Mouse (Mus musculus): ENCODE results near the gene Axin1.
A peak's percentile ranks its signal among the peaks of the same experiment; 100 is the strongest.

Axin1 gene

DNA sequence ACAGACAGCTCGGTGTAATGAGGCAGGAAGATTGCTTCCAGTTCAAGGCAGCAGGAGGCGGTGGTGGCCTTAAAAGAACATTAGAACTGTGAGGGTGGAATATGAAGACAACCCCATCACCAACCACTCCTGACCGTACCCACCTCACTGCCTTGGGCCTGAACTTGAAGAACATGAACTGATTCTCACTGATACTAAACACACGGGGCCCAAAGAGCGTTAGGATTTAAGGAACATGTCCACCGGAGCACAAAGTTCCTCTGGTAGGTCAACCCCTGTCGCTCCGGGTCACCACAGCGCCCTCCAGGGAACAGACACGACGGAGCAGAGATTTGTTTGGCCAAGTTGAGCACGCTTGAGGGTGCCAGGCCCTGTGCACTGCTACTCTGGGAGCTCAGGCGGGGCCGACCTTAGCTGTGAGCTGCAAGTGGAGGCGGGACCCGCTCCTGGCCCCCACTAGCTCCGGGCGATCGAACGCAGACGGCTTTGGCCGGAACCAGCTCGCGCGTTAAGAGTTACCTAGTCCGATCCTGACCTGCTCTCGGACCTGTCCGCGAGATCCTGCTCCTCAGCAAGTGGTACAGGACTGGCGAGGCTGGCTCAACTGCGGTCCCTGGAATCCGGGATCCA, 105.1 kb downstream of the Axin1 start:
- DNase-seq = peak; percentile 73

DNA sequence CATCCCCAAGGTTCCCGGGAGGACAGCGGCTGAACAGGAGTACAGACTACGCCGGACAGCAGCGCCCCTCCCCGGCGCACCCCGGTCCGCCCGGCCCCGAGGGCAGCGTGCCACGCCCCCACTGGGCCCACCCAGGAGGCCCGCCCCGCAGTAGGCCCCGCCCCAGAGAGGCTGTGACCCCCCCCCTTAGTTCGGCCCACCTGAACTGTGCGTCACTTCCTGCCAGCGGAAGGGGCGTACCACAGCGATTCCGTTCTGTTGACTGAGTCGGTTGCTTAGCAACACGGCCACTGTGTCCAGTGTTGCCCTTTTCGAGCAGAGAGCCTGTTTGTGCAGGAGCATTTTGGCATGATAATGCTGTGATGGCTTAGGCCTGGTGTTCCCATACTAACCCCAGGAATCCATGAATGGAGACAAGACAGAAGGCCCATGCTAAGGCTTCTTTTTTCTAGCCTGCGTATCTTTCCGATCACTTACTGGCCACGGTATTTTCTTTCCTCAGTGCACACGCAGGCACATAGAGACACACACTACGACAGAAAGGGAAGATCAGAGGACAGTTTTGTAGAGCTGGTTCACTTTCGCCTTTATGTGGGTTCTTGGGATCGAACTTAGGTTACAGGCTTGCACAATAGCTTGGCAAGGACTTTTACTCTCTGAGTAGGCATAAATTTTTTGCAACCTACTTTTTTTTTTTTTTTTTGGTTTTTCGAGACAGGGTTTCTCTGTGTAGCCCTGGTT, 105.8 kb downstream of the Axin1 start, which contains the start of gene Fam234a:
Fam234a (minus strand) TSS at position 142 of the 741 bp plus-strand sequence.
- peak; percentile 94 for DNase-seq

Data from thymus, postnatal 4 days (tissue).